ENCODE assay signal across 9 mouse cellular contexts in genomic region chr19:45815170-45815569, GRCm38 (mm10). TPM values are rescaled to one million over a fixed set of nuclear protein-coding genes. Genes with fewer than 3 reads are reported as not detected.
DNase-seq lines count a peak whose midpoint lies in the region; ATAC-seq and TF ChIP-seq lines count a peak whose summit lies in the region.
"Had no signal": no experiment of that assay in that cellular context is flagged by ENCODE, and none has a peak within 500 bp of the region (broad histone marks: within the 10 kb centered on the region; RNA-seq: fewer than 3 reads in every experiment).

No protein-coding gene starts in this region.

- no peak for TF ChIP-seq CTCF in heart, postnatal 0 days (IDR thresholded peaks at IDR 0.05; ENCODE audit: low read depth)

- H3K4me3 ChIP-seq in heart, postnatal 0 days (ENCODE audit: low read depth, low read length), result peak overlapping the region; percentile 59
- H3K4me3 ChIP-seq in embryonic facial prominence, embryonic 10.5 days, result peak overlapping the region; percentile 60
- H3K4me3 ChIP-seq in hindbrain, embryonic 15.5 days, result peak overlapping the region; percentile 46
- H3K4me3 ChIP-seq in midbrain, embryonic 15.5 days, result peak overlapping the region; percentile 45

- no peak for ATAC-seq in heart, postnatal 0 days (ENCODE audit: insufficient read depth, low read depth)
- peak; percentile 24; the same call in 1 of the 2 replicates for ATAC-seq in hindbrain, embryonic 15.5 days (ENCODE audit: low FRiP score, low read depth)
- ATAC-seq in midbrain, embryonic 15.5 days (replicated peaks), result no peak; the same call in 1 of the 2 replicates
- ATAC-seq in megakaryocyte progenitor cell, adult 5-6 weeks (replicated peaks; ENCODE audit: poor library complexity), result no peak

- H3K9me3 ChIP-seq in heart, postnatal 0 days (replicated peaks; ENCODE audit: control insufficient read depth, low read length), result no peaks in the 10 kb centered on the region
- H3K9me3 ChIP-seq in embryonic facial prominence, embryonic 10.5 days, result no peaks in the 10 kb centered on the region
- H3K9me3 ChIP-seq in hindbrain, embryonic 15.5 days, result no peaks in the 10 kb centered on the region
- H3K9me3 ChIP-seq in midbrain, embryonic 15.5 days, result no peaks in the 10 kb centered on the region

- H3K9ac ChIP-seq in heart, postnatal 0 days (replicated peaks; ENCODE audit: low read depth, low read length), result no peak overlapping the region; the same call in 1 of the 2 replicates
- H3K9ac ChIP-seq in hindbrain, embryonic 15.5 days, result peak overlapping the region; percentile 44
- peak overlapping the region; percentile 57 for H3K9ac ChIP-seq in midbrain, embryonic 15.5 days

- 0 out of 2 replicates have a peak, but pooled peaks cover 6% of the 10 kb centered on the region for H3K36me3 ChIP-seq in heart, postnatal 0 days (replicated peaks; ENCODE audit: control insufficient read depth, insufficient read depth, low read length)
- peaks cover 12% of the 10 kb centered on the region for H3K36me3 ChIP-seq in embryonic facial prominence, embryonic 10.5 days (replicated peaks)
- H3K36me3 ChIP-seq in hindbrain, embryonic 15.5 days, result no peaks in the 10 kb centered on the region
- H3K36me3 ChIP-seq in midbrain, embryonic 15.5 days (replicated peaks), result no peaks in the 10 kb centered on the region

- no peak for DNase-seq in heart, postnatal 0 days (ENCODE audit: low spot score)
- no peak for DNase-seq in heart, adult 11 months
- no peak for DNase-seq in embryonic facial prominence, embryonic 10.5 days (ENCODE audit: low spot score)
- no peak for DNase-seq in layer of hippocampus, postnatal 25 days (ENCODE audit: extremely low spot score in 1 of 2, low spot score in 1 of 2)
- no peak for DNase-seq in adrenal gland, adult 8-10 months

- H3K27me3 ChIP-seq in heart, postnatal 0 days (ENCODE audit: control insufficient read depth, insufficient read depth, low read length), result no peaks in the 10 kb centered on the region
- peaks cover 50% of the 10 kb centered on the region for H3K27me3 ChIP-seq in embryonic facial prominence, embryonic 10.5 days (replicated peaks; ENCODE audit: low read depth, poor library complexity, severe bottlenecking)
- no peaks in the 10 kb centered on the region for H3K27me3 ChIP-seq in hindbrain, embryonic 15.5 days
- no peaks in the 10 kb centered on the region for H3K27me3 ChIP-seq in midbrain, embryonic 15.5 days (replicated peaks)
- H3K27me3 ChIP-seq: CH12.LX had no signal

- WGBS in heart, postnatal 0 days, result 64% methylated on average over 10 of the region's 10 CpGs
- 69% methylated on average over 10 of the region's 10 CpGs for WGBS in embryonic facial prominence, embryonic 10.5 days
- 68% methylated on average over 10 of the region's 10 CpGs for WGBS in hindbrain, embryonic 15.5 days
- WGBS in midbrain, embryonic 15.5 days, result 66% methylated on average over 10 of the region's 10 CpGs

- TF ChIP-seq EP300 in heart, postnatal 0 days (IDR thresholded peaks at IDR 0.05; ENCODE audit: low read depth), result no peak

- H3K27ac ChIP-seq in heart, postnatal 0 days (ENCODE audit: low read depth), result no peak overlapping the region; the same call in 1 of the 2 replicates
- 0 out of 2 replicates have a peak overlapping the region, but pooled peaks have one; percentile 21 for H3K27ac ChIP-seq in embryonic facial prominence, embryonic 10.5 days (replicated peaks)
- H3K27ac ChIP-seq in hindbrain, embryonic 15.5 days (replicated peaks), result no peak overlapping the region
- H3K27ac ChIP-seq in midbrain, embryonic 15.5 days, result no peak overlapping the region

- H3K4me2 ChIP-seq in heart, postnatal 0 days (ENCODE audit: low read depth, low read length), result peak overlapping the region; percentile 79
- peak overlapping the region; percentile 95 for H3K4me2 ChIP-seq in hindbrain, embryonic 15.5 days
- peak overlapping the region; percentile 94 for H3K4me2 ChIP-seq in midbrain, embryonic 15.5 days

- H3K4me1 ChIP-seq in heart, postnatal 0 days (ENCODE audit: control insufficient read depth, insufficient read depth), result peaks cover 15% of the 10 kb centered on the region
- peaks cover 59% of the 10 kb centered on the region for H3K4me1 ChIP-seq in embryonic facial prominence, embryonic 10.5 days
- peaks cover 36% of the 10 kb centered on the region for H3K4me1 ChIP-seq in hindbrain, embryonic 15.5 days (replicated peaks)
- H3K4me1 ChIP-seq in midbrain, embryonic 15.5 days, result peaks cover 34% of the 10 kb centered on the region

RNA-seq across cellular contexts. Expression of gene Kcnip2, which starts 0.7 kb away (rescaled TPM):
- 81.7 and 90.6 TPM in 2 replicates for total RNA-seq in heart, postnatal 0 days (2014; rRNA removed; ENCODE audit: low replicate concordance)
- 41.8 and 44.5 TPM in 2 replicates for polyA plus RNA-seq in heart, postnatal 0 days (2015; fragmentation: Nextera tagmentation; extraction: Ambion mirVana)
- polyA plus RNA-seq in embryonic facial prominence, embryonic 10.5 days (2016; fragmentation: Nextera tagmentation; extraction: Ambion mirVana), result 0.44 and 0.67 TPM in 2 replicates
- polyA plus RNA-seq in hindbrain, embryonic 15.5 days (2015; fragmentation: Nextera tagmentation; extraction: Ambion mirVana), result 12.8 and 15.1 TPM in 2 replicates
- polyA plus RNA-seq in midbrain, embryonic 15.5 days (2015; fragmentation: Nextera tagmentation; extraction: Ambion mirVana), result 7.0 and 7.2 TPM in 2 replicates
- 1.5 TPM in 1 of 2 replicates, not detected in the other for total RNA-seq in megakaryocyte progenitor cell, adult 5-6 weeks (2015)
- 0.07 TPM in 1 of 2 replicates, not detected in the other for total RNA-seq in megakaryocyte progenitor cell, adult 5-6 weeks (2017)
- total RNA-seq in layer of hippocampus, postnatal 25 days (2021), result 100 to 1,000 TPM; 229 to 230 TPM
- 1 to 10 TPM in 1 of 4 experiments, under 1 TPM in 3; 0.45 to 2.0 (median 0.61) TPM for total RNA-seq in adrenal gland, adult 8-10 months (2022)
- total RNA-seq: CH12.LX had no signal

RNA-seq across cellular contexts. Expression of gene Mgea5, which starts 31.5 kb away (rescaled TPM):
- 75.8 and 84.5 TPM in 2 replicates for total RNA-seq in heart, postnatal 0 days (2014; rRNA removed; ENCODE audit: low replicate concordance)
- polyA plus RNA-seq in heart, postnatal 0 days (2015; fragmentation: Nextera tagmentation; extraction: Ambion mirVana), result 19.9 and 21.1 TPM in 2 replicates
- polyA plus RNA-seq in embryonic facial prominence, embryonic 10.5 days (2016; fragmentation: Nextera tagmentation; extraction: Ambion mirVana), result 61.3 and 62.3 TPM in 2 replicates
- 79.4 and 85.4 TPM in 2 replicates for polyA plus RNA-seq in hindbrain, embryonic 15.5 days (2015; fragmentation: Nextera tagmentation; extraction: Ambion mirVana)
- 91.4 TPM in 2 replicates for polyA plus RNA-seq in midbrain, embryonic 15.5 days (2015; fragmentation: Nextera tagmentation; extraction: Ambion mirVana)
- 65.4 and 66.0 TPM in 2 replicates for total RNA-seq in megakaryocyte progenitor cell, adult 5-6 weeks (2015)
- total RNA-seq in megakaryocyte progenitor cell, adult 5-6 weeks (2017), result 109 and 124 TPM in 2 replicates
- 100 to 1,000 TPM; 147 to 148 TPM for total RNA-seq in layer of hippocampus, postnatal 25 days (2021)
- 10 to 100 TPM; 67.3 to 95.3 (median 84.0) TPM for total RNA-seq in adrenal gland, adult 8-10 months (2022)

Comparison
In these comparisons a context has a peak if more than half of its experiments do, and no peak if none do; other contexts are left out.
1. RNA of gene Kcnip2, which starts 0.7 kb away (total RNA-seq): 229 to 230 TPM in layer of hippocampus, postnatal 25 days and 81.7 to 90.6 TPM in heart, postnatal 0 days; 0.07 to 1.5 TPM in megakaryocyte progenitor cell, adult 5-6 weeks and 0.45 to 2.0 TPM in adrenal gland, adult 8-10 months; every median in the first group is over 10 times any median in the second.
2. Peak in every context shown above with its lines, with median percentiles within 50 percentile points of each other: H3K4me2 ChIP-seq and H3K4me3 ChIP-seq.